Mouse (Mus musculus): ENCODE measurements around the gene Rps18. TPM values are rescaled to one million over a fixed set of nuclear protein-coding genes. Genes with fewer than 3 reads are reported as not detected.
"Not testable (repeated sequence)": the region's sequence is repeated elsewhere in the genome, so short reads cannot be mapped to it uniquely, and the experiment has no call there.

Rps18 gene
- polyA plus RNA-seq, 1 experiment from 2014 or later: 1,650 TPM

DNA sequence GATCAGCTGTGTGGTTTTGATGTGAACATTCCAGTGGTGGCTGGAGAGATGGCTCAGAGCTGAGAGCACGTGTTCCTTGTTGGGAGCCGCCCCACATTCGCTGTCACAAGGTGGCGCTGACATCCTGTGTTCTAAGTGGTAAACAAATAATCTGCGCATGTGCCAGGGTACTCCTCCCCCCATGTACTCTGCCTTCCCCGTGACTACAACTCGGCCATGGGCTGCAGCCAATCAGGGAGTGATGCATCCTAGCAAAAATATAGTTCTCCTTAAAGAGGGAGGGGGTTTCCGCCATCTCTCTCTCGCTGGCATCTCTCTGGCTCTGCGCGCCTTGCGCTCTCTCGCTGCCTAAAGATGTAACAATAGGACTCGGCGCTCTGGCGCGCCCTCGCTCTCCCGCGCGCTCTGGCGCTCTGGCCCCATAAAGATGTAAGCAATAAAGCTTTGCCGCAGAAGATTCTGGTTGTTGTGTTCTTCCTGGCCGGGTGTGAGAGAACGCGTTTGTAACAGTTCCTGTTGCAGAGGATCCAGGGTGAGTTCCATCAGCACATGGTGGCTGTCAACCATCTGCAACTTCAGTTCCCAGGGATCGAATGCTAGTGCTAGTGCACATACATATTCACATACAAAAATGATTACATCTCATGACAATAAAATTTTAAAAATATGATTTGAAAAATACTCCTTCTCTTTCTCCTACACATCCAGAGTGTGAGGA, 25.6 kb upstream of the Rps18 start:
- Histone ChIP-seq H3K4me2 (peak overlapping the region; percentile 78), H3K4me3 (peak overlapping the region; percentile 50), H3K27me3 (peaks cover 40% of the 10 kb centered on the region), H3K9ac (peak overlapping the region; percentile 43), H3K27ac (peak overlapping the region; percentile 84), H3K4me1 (peaks cover 37% of the 10 kb centered on the region)
- under 1% methylated on average over 27 of the region's 27 CpGs for WGBS
- H3K36me3 ChIP-seq, H3K9me3 ChIP-seq: not testable (repeated sequence)
- ATAC-seq (ENCODE audit: borderline replicate concordance, extremely low read depth, low FRiP score, low TSS enrichment): peak; percentile 92

DNA sequence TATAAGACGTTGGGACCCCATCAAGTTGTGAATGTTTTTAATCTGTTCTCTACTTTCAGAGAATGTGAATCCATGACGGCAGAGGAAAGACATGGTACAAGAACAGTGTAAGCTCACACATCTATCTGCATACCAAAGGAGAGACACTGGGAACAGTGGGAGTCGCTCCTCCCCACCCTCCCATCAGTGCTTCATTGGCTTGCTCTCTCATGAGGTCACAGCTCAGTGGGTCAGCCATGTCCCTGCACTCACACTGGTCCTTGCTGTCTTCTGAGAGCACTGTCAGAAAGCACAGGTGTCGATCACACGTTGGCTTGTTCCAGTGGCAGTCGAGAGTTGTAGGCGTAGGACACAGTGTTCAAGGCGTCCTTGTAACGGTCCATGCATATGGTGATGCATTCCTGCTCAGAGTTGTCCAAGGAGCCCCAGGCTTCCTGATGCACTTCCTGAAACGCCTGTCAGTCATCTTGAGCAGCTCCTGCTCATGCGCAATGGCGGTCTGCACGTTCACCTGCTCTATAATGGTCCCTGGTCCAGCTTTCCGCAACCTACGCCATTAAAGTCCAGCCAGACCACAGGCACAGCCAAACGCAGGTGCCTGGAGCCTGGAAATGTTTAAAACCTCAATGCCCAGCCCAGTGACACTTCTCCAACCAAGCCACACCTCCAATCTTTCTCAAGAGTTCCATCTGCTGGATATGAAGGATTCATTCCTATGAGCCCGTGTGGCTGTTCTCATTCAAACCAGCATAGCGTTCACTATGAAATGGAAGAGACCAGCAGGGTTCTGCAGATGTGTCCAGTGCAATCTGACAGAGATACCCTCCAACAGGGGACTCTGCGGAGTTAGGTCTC, 24.6 kb upstream of the Rps18 start:
- 64% methylated on average over 19 of the region's 19 CpGs for WGBS
- Histone ChIP-seq H3K4me2 (peak overlapping the region; percentile 78), H3K4me1 (peaks cover 37% of the 10 kb centered on the region), H3K27me3 (peaks cover 46% of the 10 kb centered on the region), H3K9me3 (no peaks in the 10 kb centered on the region), H3K9ac (peak overlapping the region; percentile 16; the same call in 1 of the 2 replicates), H3K4me3 (peak overlapping the region; percentile 50), H3K36me3 (no peaks in the 10 kb centered on the region), H3K27ac (peak overlapping the region; percentile 76)
- ATAC-seq (ENCODE audit: borderline replicate concordance, extremely low read depth, low FRiP score, low TSS enrichment): no peak

DNA sequence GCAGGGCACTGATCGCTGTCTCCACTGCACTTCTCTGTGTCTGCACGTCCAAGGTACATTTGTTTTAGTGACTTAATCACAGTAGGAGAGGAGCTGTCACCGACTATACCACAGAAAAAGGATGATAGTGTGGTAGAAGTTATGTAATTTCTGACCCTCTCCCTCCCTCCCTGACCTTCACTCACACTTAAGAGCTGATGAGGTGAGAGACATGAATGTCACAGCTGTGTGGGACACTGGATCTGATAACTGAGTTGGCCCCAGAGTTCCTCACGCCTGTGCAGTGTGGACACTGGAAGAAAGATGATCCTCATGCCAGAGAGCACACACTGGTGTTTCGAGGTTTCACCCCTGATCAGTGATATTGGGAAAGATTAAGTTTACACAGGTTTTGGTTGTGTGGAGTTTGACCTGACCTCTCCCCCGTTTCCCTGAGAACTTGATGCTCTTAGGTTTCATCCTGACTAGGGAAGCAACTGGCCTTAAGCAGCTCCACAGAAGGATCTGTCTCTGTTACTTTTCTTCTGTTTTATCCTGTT, 23.8 kb upstream of the Rps18 start:
- WGBS: 36% methylated on average over 6 of the region's 6 CpGs
- Histone ChIP-seq H3K27ac (no peak overlapping the region), H3K4me3 (no peak overlapping the region), H3K27me3 (peaks cover 46% of the 10 kb centered on the region), H3K9me3 (no peaks in the 10 kb centered on the region), H3K4me2 (no peak overlapping the region), H3K36me3 (no peaks in the 10 kb centered on the region), H3K4me1 (peaks cover 37% of the 10 kb centered on the region), H3K9ac (no peak overlapping the region)
- no peak for ATAC-seq (ENCODE audit: borderline replicate concordance, extremely low read depth, low FRiP score, low TSS enrichment)

- 1% methylated on average over 16 of the region's 17 CpGs for WGBS
- peak overlapping the region; percentile 34 for H3K4me3 ChIP-seq
- peaks cover 46% of the 10 kb centered on the region for H3K27me3 ChIP-seq
- H3K9me3 ChIP-seq: no peaks in the 10 kb centered on the region
- no peak overlapping the region for H3K27ac ChIP-seq
- H3K9ac ChIP-seq: no peak overlapping the region
- peak overlapping the region; percentile 62 for H3K4me2 ChIP-seq
- no peaks in the 10 kb centered on the region for H3K36me3 ChIP-seq
- H3K4me1 ChIP-seq: peaks cover 37% of the 10 kb centered on the region
- peak; percentile 44; the same call in 1 of the 2 replicates for ATAC-seq (ENCODE audit: borderline replicate concordance, extremely low read depth, low FRiP score, low TSS enrichment)
Observed at GRCm38 (mm10) chr17:33978631-33979031, 22.8 kb upstream of the Rps18 start.

GRCm38 (mm10) chr17:33977861-33978557, 22.2 kb upstream of the Rps18 start:
- H3K4me2 ChIP-seq: peak overlapping the region; percentile 62
- no peak overlapping the region for H3K27ac ChIP-seq
- H3K9me3 ChIP-seq: no peaks in the 10 kb centered on the region
- 2% methylated on average over 57 of the region's 57 CpGs for WGBS
- H3K27me3 ChIP-seq: peaks cover 46% of the 10 kb centered on the region
- ATAC-seq (ENCODE audit: borderline replicate concordance, extremely low read depth, low FRiP score, low TSS enrichment): no peak
- H3K4me3 ChIP-seq: peak overlapping the region; percentile 34
- no peaks in the 10 kb centered on the region for H3K36me3 ChIP-seq
- no peak overlapping the region for H3K9ac ChIP-seq
- H3K4me1 ChIP-seq: peaks cover 37% of the 10 kb centered on the region

DNA sequence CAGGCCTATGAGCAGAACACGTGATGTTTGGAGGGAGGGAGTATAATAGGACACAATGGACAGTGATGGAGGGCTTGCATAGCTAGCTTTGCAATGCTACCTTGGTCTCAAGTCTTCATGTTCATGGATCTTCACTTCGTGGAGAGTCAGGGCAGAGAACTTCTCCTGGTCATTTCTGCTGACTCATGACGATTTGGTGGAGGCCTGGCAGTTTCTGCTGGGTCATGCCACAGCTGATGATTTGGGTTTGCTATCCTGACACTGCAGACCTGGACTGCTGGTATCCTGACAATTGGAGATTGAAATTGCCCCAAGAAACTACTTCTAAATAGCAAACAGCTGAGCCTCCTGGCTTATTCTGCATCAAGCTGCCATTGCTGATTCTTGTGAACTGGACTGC, 17.8 kb upstream of the Rps18 start:
- 42% methylated on average over 3 of the region's 3 CpGs for WGBS
- Histone ChIP-seq H3K27me3 (peaks cover 28% of the 10 kb centered on the region), H3K9ac (no peak overlapping the region), H3K36me3 (no peaks in the 10 kb centered on the region), H3K9me3 (no peaks in the 10 kb centered on the region), H3K27ac (no peak overlapping the region), H3K4me3 (no peak overlapping the region), H3K4me1 (peaks cover 10% of the 10 kb centered on the region), H3K4me2 (no peak overlapping the region)
- ATAC-seq (ENCODE audit: borderline replicate concordance, extremely low read depth, low FRiP score, low TSS enrichment): no peak

DNA sequence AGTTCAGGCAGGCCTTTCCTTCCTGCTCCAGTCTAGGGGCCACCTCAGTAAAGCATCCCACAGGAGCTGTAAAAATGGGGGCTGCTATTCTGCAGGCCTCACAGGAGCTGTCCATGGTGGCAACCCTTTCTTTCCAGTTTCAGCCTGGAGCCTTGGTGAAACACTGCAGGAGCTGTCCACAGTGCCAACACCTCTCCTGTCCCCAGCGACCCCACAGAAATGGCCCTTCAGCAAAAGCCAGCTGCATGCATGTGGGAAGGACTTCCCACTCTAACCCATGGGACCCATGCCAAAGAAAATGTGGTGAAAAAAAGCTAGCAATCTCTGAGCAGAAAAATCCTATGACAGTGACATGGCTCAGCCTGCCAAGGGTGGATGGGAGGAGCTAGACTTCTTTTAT, 16.9 kb upstream of the Rps18 start:
- Histone ChIP-seq H3K27ac (no peak overlapping the region), H3K4me2 (no peak overlapping the region), H3K36me3 (no peaks in the 10 kb centered on the region), H3K27me3 (peaks cover 19% of the 10 kb centered on the region), H3K4me1 (peaks cover under 1% of the 10 kb centered on the region), H3K9me3 (no peaks in the 10 kb centered on the region), H3K4me3 (no peak overlapping the region), H3K9ac (no peak overlapping the region)
- 4% methylated on average over 1 of the region's 1 CpGs for WGBS
- ATAC-seq (ENCODE audit: borderline replicate concordance, extremely low read depth, low FRiP score, low TSS enrichment): peak; percentile 65; the same call in 1 of the 2 replicates

DNA sequence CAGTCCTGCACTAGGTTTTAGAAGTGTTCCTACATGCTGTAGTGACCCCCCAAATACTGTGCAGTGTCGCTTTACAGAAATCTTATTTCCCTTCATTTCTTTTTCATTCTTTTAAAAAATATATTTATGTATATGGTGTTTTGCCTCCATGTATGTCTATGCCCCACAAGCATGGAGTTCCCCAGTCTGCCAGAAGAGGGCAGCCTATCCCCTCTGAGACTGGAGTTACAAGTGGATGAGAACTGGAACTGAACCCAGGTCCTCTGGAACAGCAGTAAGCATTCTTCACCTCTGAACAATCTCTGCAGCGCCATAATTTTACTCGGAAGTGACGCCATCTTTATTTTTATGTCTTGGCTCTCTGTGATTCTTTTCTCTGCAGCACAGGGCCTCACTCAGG, 13.6 kb upstream of the Rps18 start:
- 76% methylated on average over 4 of the region's 4 CpGs for WGBS
- no peak for ATAC-seq (ENCODE audit: borderline replicate concordance, extremely low read depth, low FRiP score, low TSS enrichment)
- Histone ChIP-seq H3K9ac (no peak overlapping the region), H3K9me3 (no peaks in the 10 kb centered on the region), H3K27ac (no peak overlapping the region), H3K4me1 (no peaks in the 10 kb centered on the region), H3K4me2 (no peak overlapping the region), H3K27me3 (no peaks in the 10 kb centered on the region; the same call in 1 of the 2 replicates), H3K4me3 (no peak overlapping the region), H3K36me3 (peaks cover 8% of the 10 kb centered on the region; the same call in 1 of the 2 replicates)

DNA sequence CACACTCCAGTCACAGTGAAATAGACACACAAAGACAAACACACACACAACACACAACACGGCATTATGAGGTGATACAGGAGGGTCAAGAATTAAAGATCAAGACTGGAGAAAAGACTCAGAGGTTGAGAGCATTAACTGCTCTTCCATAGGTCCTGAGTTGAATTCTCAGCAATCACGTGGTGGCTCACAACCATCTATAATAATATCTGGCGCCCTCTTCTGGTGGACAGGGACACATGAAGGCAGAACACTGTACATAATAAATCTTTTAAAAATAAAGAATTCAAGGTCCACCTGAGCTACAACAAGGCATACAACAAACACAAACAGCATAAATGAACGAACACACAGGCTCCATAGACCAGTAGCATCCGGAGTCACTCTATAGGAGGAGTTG, 13.1 kb upstream of the Rps18 start:
- Histone ChIP-seq H3K27me3 (no peaks in the 10 kb centered on the region; the same call in 1 of the 2 replicates), H3K36me3 (peaks cover 8% of the 10 kb centered on the region; the same call in 1 of the 2 replicates), H3K4me3 (no peak overlapping the region), H3K9me3 (no peaks in the 10 kb centered on the region), H3K9ac (no peak overlapping the region), H3K4me1 (no peaks in the 10 kb centered on the region), H3K4me2 (no peak overlapping the region), H3K27ac (no peak overlapping the region)
- no peak for ATAC-seq (ENCODE audit: borderline replicate concordance, extremely low read depth, low FRiP score, low TSS enrichment)
- WGBS: 28% methylated on average over 5 of the region's 5 CpGs

DNA sequence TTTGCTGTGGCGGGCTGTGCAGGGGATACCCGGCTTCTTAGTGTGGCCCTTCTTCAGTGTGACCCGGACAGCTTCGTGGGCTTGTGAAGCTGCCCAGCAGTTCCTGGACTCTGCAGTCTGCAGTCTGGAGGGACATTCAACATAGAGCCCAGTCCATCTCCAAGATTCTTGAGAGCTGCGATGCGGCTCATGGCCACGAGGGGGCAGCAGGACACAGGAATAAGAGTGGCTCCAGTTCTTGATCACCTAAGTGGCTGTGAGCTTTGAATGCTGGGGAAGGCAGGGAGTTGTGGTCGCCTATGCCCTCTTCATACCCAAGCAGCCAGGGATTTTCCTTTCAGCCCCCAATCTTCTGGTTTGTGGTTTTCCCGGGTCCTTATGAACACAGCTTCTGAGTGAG, 12.7 kb upstream of the Rps18 start:
- peak; percentile 63 for ATAC-seq (ENCODE audit: borderline replicate concordance, extremely low read depth, low FRiP score, low TSS enrichment)
- 2% methylated on average over 9 of the region's 9 CpGs for WGBS
- no peak overlapping the region for H3K27ac ChIP-seq
- H3K36me3 ChIP-seq: peaks cover 12% of the 10 kb centered on the region
- no peaks in the 10 kb centered on the region for H3K4me1 ChIP-seq
- no peak overlapping the region for H3K4me2 ChIP-seq
- no peaks in the 10 kb centered on the region; the same call in 1 of the 2 replicates for H3K27me3 ChIP-seq
- H3K4me3 ChIP-seq: no peak overlapping the region
- H3K9me3 ChIP-seq: no peaks in the 10 kb centered on the region
- H3K9ac ChIP-seq: no peak overlapping the region

- Histone ChIP-seq H3K9ac (no peak overlapping the region), H3K27ac (no peak overlapping the region), H3K4me2 (no peak overlapping the region), H3K27me3 (no peaks in the 10 kb centered on the region), H3K36me3 (peaks cover 34% of the 10 kb centered on the region), H3K9me3 (no peaks in the 10 kb centered on the region), H3K4me1 (no peaks in the 10 kb centered on the region), H3K4me3 (no peak overlapping the region)
- ATAC-seq (ENCODE audit: borderline replicate concordance, extremely low read depth, low FRiP score, low TSS enrichment): no peak; the same call in 1 of the 2 replicates
- 73% methylated on average over 16 of the region's 16 CpGs for WGBS
Observed at GRCm38 (mm10) chr17:33965846-33966550, 10.2 kb upstream of the Rps18 start.
